Mouse (Mus musculus): Measurements from ENCODE around the gene Prr11. TPM values are rescaled to one million over a fixed set of nuclear protein-coding genes. Genes with fewer than 3 reads are reported as not detected.
"Not testable (repeated sequence)": the region's sequence is repeated elsewhere in the genome, so short reads cannot be mapped to it uniquely, and the experiment has no call there.

Prr11 gene
- polyA plus RNA-seq, 1 experiment from 2014 or later: 23.8 TPM

DNA sequence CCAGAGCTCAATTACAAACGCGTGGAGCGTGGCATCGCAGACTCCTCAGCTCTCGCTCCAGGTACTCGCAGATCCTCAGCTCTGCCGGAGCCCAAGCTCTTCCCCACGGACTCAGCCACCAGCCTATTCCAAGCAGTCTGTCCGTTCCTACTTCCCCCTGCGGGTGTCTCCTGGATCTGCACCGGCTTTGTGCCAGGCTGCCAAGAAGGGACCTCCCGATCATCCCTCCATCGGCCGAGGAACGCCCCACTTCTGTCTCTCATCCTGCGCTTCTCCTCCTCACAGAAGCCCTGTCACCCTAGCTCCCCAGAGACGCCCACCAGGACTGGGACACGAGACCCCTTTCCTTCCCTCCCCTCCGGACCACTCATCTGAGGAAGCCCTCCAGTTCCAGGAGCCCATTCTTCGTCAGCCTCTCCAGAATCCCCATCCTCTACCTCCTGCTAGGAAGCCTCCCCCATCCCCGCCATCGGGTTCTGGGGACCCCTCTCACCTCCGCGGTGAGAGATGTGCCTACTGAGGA lies 35.1 kb downstream of the Prr11 start:
- H3K27me3 ChIP-seq (ENCODE audit: control insufficient read depth, insufficient read depth, low read length): no peaks in the 10 kb centered on the region
- no peaks in the 10 kb centered on the region for H3K9me3 ChIP-seq (ENCODE audit: control insufficient read depth, low read length)
- H3K27ac ChIP-seq (ENCODE audit: low read depth, low read length): peak overlapping the region; percentile 94
- no peaks in the 10 kb centered on the region for H3K36me3 ChIP-seq (ENCODE audit: control insufficient read depth, insufficient read depth, low read length)
- peak overlapping the region; percentile 71 for H3K4me3 ChIP-seq (ENCODE audit: low read depth, low read length)
- peak overlapping the region; percentile 91 for H3K4me2 ChIP-seq (ENCODE audit: low read depth, low read length, severe bottlenecking)
- DNase-seq (ENCODE audit: low spot score) (peak; percentile 86), ATAC-seq (replicated peaks; ENCODE audit: low FRiP score) (peak; percentile 77)
- peak overlapping the region; percentile 84 for H3K9ac ChIP-seq (ENCODE audit: low read length)
- 0 out of 2 replicates have a peak, but pooled peaks cover 2% of the 10 kb centered on the region for H3K4me1 ChIP-seq (replicated peaks; ENCODE audit: control insufficient read depth, insufficient read depth, low read length)
- under 1% methylated on average over 24 of the region's 24 CpGs for WGBS

DNA sequence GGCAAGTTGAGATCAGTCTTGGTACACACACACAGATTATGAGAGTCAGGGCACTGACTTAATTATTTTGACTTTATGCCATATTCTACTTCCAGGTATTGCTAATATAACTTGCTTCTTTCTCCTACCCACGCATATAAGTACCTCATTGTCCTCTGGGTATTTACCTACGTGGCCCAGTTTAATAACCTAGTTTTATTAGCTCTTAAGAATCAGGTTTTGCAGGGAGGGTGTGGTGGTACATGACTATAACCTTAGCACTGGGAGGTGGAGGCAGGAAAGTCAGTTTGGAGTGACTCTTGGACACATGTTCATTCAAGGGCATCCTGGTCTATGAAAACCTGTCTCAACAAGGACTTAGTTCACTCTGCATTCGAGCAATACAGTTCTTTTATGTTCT lies 46.4 kb downstream of the Prr11 start:
- Histone ChIP-seq H3K4me1 (replicated peaks; ENCODE audit: control insufficient read depth, insufficient read depth, low read length) (no peaks in the 10 kb centered on the region), H3K4me2 (ENCODE audit: low read depth, low read length, severe bottlenecking) (no peak overlapping the region), H3K27ac (ENCODE audit: low read depth, low read length) (no peak overlapping the region), H3K36me3 (ENCODE audit: control insufficient read depth, insufficient read depth, low read length) (peaks cover 3% of the 10 kb centered on the region; the same call in 1 of the 2 replicates), H3K4me3 (ENCODE audit: low read depth, low read length) (no peak overlapping the region), H3K9ac (ENCODE audit: low read length) (no peak overlapping the region), H3K27me3 (ENCODE audit: control insufficient read depth, insufficient read depth, low read length) (no peaks in the 10 kb centered on the region), H3K9me3 (ENCODE audit: control insufficient read depth, low read length) (no peaks in the 10 kb centered on the region)
- ATAC-seq (replicated peaks; ENCODE audit: low FRiP score): no peak
- no peak for DNase-seq (ENCODE audit: low spot score)
- 69% methylated on average over 3 of the region's 3 CpGs for WGBS

GRCm38 (mm10) chr11:87060410-87060809 lies 48.1 kb downstream of the Prr11 start:
- Histone ChIP-seq H3K36me3 (ENCODE audit: control insufficient read depth, insufficient read depth, low read length) (peaks cover 3% of the 10 kb centered on the region; the same call in 1 of the 2 replicates), H3K27me3 (ENCODE audit: control insufficient read depth, insufficient read depth, low read length) (no peaks in the 10 kb centered on the region), H3K4me1 (replicated peaks; ENCODE audit: control insufficient read depth, insufficient read depth, low read length) (no peaks in the 10 kb centered on the region), H3K9me3 (ENCODE audit: control insufficient read depth, low read length) (no peaks in the 10 kb centered on the region), H3K9ac (ENCODE audit: low read length) (no peak overlapping the region), H3K4me2 (ENCODE audit: low read depth, low read length, severe bottlenecking) (no peak overlapping the region), H3K27ac (ENCODE audit: low read depth, low read length) (no peak overlapping the region), H3K4me3 (ENCODE audit: low read depth, low read length) (no peak overlapping the region)
- ATAC-seq (replicated peaks; ENCODE audit: low FRiP score) (no peak), DNase-seq (ENCODE audit: low spot score) (no peak)
- whole genome bisulfite sequencing: 99% methylated on average over 2 of the region's 2 CpGs

DNA sequence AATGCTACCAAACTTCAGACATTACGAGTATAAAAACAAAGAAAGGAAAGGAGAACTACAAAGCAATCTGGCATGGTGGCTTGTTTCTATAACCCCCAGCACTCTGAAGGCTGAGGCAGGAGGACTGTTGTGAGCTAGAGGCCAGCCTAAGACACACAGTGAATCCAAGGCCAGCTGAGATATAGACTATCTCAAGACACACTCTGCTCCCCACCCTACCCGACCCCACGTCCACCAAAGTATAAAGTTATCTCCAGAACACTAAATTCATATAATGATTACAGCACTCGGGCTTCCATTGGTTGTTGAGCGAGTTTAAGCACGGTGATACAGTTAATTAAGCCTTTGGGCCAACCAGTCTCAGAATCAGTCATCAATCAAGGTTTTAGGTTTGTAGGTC lies 52.2 kb downstream of the Prr11 start:
- no peak for ATAC-seq (replicated peaks; ENCODE audit: low FRiP score)
- no peaks in the 10 kb centered on the region for H3K4me1 ChIP-seq (replicated peaks; ENCODE audit: control insufficient read depth, insufficient read depth, low read length)
- DNase-seq (ENCODE audit: low spot score): no peak
- no peak overlapping the region for H3K4me2 ChIP-seq (ENCODE audit: low read depth, low read length, severe bottlenecking)
- H3K9ac ChIP-seq (ENCODE audit: low read length): no peak overlapping the region
- WGBS: 90% methylated on average over 6 of the region's 6 CpGs
- no peak overlapping the region for H3K27ac ChIP-seq (ENCODE audit: low read depth, low read length)
- H3K4me3 ChIP-seq (ENCODE audit: low read depth, low read length): no peak overlapping the region
- H3K27me3 ChIP-seq (ENCODE audit: control insufficient read depth, insufficient read depth, low read length): no peaks in the 10 kb centered on the region
- H3K36me3 ChIP-seq (ENCODE audit: control insufficient read depth, insufficient read depth, low read length): no peaks in the 10 kb centered on the region; the same call in 1 of the 2 replicates
- no peaks in the 10 kb centered on the region for H3K9me3 ChIP-seq (ENCODE audit: control insufficient read depth, low read length)

DNA sequence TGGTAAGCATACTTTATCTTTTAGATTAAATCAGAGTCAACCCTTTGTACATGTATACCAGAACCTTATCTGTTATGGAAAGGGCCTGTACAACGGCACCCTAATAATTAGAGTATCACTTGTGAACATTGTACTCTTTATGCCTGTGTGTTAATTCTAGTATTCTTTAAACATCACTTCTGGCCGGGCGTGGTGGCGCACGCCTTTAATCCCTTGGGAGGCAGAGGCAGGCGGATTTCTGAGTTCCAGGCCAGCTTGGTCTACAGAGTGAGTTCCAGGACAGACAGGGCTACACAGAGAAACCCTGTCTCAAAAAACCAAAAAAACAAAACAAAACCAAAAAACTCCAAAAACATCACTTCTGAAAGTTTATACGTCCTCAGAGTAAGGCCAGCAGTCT lies 59.6 kb downstream of the Prr11 start:
- not testable (repeated sequence) for H3K4me2 ChIP-seq (ENCODE audit: low read depth, low read length, severe bottlenecking); H3K4me1 ChIP-seq (replicated peaks; ENCODE audit: control insufficient read depth, insufficient read depth, low read length); DNase-seq (ENCODE audit: low spot score); H3K36me3 ChIP-seq (ENCODE audit: control insufficient read depth, insufficient read depth, low read length); H3K9me3 ChIP-seq (ENCODE audit: control insufficient read depth, low read length); H3K27me3 ChIP-seq (ENCODE audit: control insufficient read depth, insufficient read depth, low read length); H3K9ac ChIP-seq (ENCODE audit: low read length); ATAC-seq (replicated peaks; ENCODE audit: low FRiP score); H3K27ac ChIP-seq (ENCODE audit: low read depth, low read length); H3K4me3 ChIP-seq (ENCODE audit: low read depth, low read length)
- WGBS: 92% methylated on average over 7 of the region's 7 CpGs

GRCm38 (mm10) chr11:87046968-87047367 lies 61.5 kb downstream of the Prr11 start:
- DNase-seq (ENCODE audit: low spot score): no peak
- Histone ChIP-seq H3K27me3 (ENCODE audit: control insufficient read depth, insufficient read depth, low read length) (no peaks in the 10 kb centered on the region), H3K9ac (ENCODE audit: low read length) (no peak overlapping the region), H3K36me3 (ENCODE audit: control insufficient read depth, insufficient read depth, low read length) (peaks cover 3% of the 10 kb centered on the region; the same call in 1 of the 2 replicates), H3K4me2 (ENCODE audit: low read depth, low read length, severe bottlenecking) (no peak overlapping the region), H3K9me3 (ENCODE audit: control insufficient read depth, low read length) (no peaks in the 10 kb centered on the region), H3K4me1 (replicated peaks; ENCODE audit: control insufficient read depth, insufficient read depth, low read length) (no peaks in the 10 kb centered on the region), H3K4me3 (ENCODE audit: low read depth, low read length) (no peak overlapping the region), H3K27ac (ENCODE audit: low read depth, low read length) (no peak overlapping the region)
- no peak for ATAC-seq (replicated peaks; ENCODE audit: low FRiP score)
- 89% methylated on average over 5 of the region's 5 CpGs for WGBS

DNA sequence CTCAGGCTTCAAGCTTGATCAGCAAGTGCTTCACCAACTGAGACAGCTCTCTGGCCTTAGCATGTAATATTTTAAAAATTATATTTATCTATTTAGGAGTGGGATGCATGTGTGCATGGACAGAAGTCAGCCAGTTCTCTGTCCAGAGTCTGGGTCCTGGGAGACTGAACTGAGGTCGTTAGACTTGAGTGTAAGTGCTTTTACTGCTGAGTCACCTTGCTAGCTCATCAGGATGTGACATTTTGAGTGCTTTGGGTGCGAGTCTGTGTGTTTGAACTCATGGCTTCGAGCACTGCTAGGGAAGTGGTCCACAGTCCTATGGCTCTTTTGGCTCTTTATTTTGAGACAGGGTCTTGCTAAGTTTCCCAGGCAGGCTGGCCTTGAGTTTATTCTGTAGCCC lies 65.5 kb downstream of the Prr11 start:
- 83% methylated on average over 3 of the region's 3 CpGs for WGBS
- H3K36me3 ChIP-seq (ENCODE audit: control insufficient read depth, insufficient read depth, low read length): no peaks in the 10 kb centered on the region; the same call in 1 of the 2 replicates
- no peak overlapping the region for H3K27ac ChIP-seq (ENCODE audit: low read depth, low read length)
- H3K27me3 ChIP-seq (ENCODE audit: control insufficient read depth, insufficient read depth, low read length): no peaks in the 10 kb centered on the region
- no peaks in the 10 kb centered on the region for H3K4me1 ChIP-seq (replicated peaks; ENCODE audit: control insufficient read depth, insufficient read depth, low read length)
- DNase-seq (ENCODE audit: low spot score): no peak
- H3K4me2 ChIP-seq (ENCODE audit: low read depth, low read length, severe bottlenecking): no peak overlapping the region
- no peak for ATAC-seq (replicated peaks; ENCODE audit: low FRiP score)
- H3K9ac ChIP-seq (ENCODE audit: low read length): no peak overlapping the region
- H3K9me3 ChIP-seq (ENCODE audit: control insufficient read depth, low read length): no peaks in the 10 kb centered on the region
- H3K4me3 ChIP-seq (ENCODE audit: low read depth, low read length): no peak overlapping the region

- no peaks in the 10 kb centered on the region for H3K4me1 ChIP-seq (replicated peaks; ENCODE audit: control insufficient read depth, insufficient read depth, low read length)
- no peak for DNase-seq (ENCODE audit: low spot score)
- WGBS: 93% methylated on average over 9 of the region's 9 CpGs
- peaks cover 4% of the 10 kb centered on the region; the same call in 1 of the 2 replicates for H3K36me3 ChIP-seq (ENCODE audit: control insufficient read depth, insufficient read depth, low read length)
- H3K27me3 ChIP-seq (ENCODE audit: control insufficient read depth, insufficient read depth, low read length): no peaks in the 10 kb centered on the region
- H3K9me3 ChIP-seq (ENCODE audit: control insufficient read depth, low read length): no peaks in the 10 kb centered on the region
- ATAC-seq (replicated peaks; ENCODE audit: low FRiP score): no peak
- no peak overlapping the region for H3K9ac ChIP-seq (ENCODE audit: low read length)
- no peak overlapping the region for H3K4me3 ChIP-seq (ENCODE audit: low read depth, low read length)
- no peak overlapping the region for H3K27ac ChIP-seq (ENCODE audit: low read depth, low read length)
- no peak overlapping the region for H3K4me2 ChIP-seq (ENCODE audit: low read depth, low read length, severe bottlenecking)
These were observed 69.1 kb downstream of the Prr11 start for GRCm38 (mm10) chr11:87039307-87039963.

Measured in forebrain, embryonic 11.5 days (tissue).